Mouse (Mus musculus) cerebellum, adult 9-10 months (tissue): Measurements from ENCODE around the gene Rptor.
A peak's percentile ranks its signal among the peaks of the same experiment; 100 is the strongest.

Source experiments
- DNase-seq: peaks from one replicate; pipeline ENCODE4 v3.0.0; 2022

Gene Rptor

GRCm38 (mm10) chr11:119611496-119611895 is 8.8 kb downstream of the Rptor start:
- DNase-seq, result no peak

GRCm38 (mm10) chr11:119612179-119612578 is 9.5 kb downstream of the Rptor start:
- DNase-seq, result peak; percentile 57

- no peak for DNase-seq
Measured at GRCm38 (mm10) chr11:119615087-119615486, 12.4 kb downstream of the Rptor start.

GRCm38 (mm10) chr11:119618763-119619162 is 16.1 kb downstream of the Rptor start:
- peak; percentile 67 for DNase-seq

GRCm38 (mm10) chr11:119621266-119621665 is 18.6 kb downstream of the Rptor start:
- DNase-seq, result no peak

- DNase-seq, result no peak
Measured at GRCm38 (mm10) chr11:119623800-119624199, 21.1 kb downstream of the Rptor start.

GRCm38 (mm10) chr11:119624401-119624800 is 21.7 kb downstream of the Rptor start:
- no peak for DNase-seq

- no peak for DNase-seq
Measured at GRCm38 (mm10) chr11:119624955-119625354, 22.2 kb downstream of the Rptor start.

- DNase-seq, result no peak
Measured at GRCm38 (mm10) chr11:119625476-119625875, 22.8 kb downstream of the Rptor start.

GRCm38 (mm10) chr11:119625943-119626342 is 23.2 kb downstream of the Rptor start:
- DNase-seq, result peak; percentile 66

GRCm38 (mm10) chr11:119627243-119627642 is 24.5 kb downstream of the Rptor start:
- no peak for DNase-seq

- DNase-seq, result no peak
Measured at GRCm38 (mm10) chr11:119629072-119629471, 26.4 kb downstream of the Rptor start.

GRCm38 (mm10) chr11:119630329-119630728 is 27.6 kb downstream of the Rptor start:
- DNase-seq, result no peak

- DNase-seq, result no peak
Measured at GRCm38 (mm10) chr11:119631222-119631870, 28.6 kb downstream of the Rptor start.

- no peak for DNase-seq
Measured at GRCm38 (mm10) chr11:119636371-119636883, 33.7 kb downstream of the Rptor start.

GRCm38 (mm10) chr11:119637519-119637918 is 34.8 kb downstream of the Rptor start:
- DNase-seq, result no peak

GRCm38 (mm10) chr11:119640491-119640890 is 37.8 kb downstream of the Rptor start:
- no peak for DNase-seq

- DNase-seq, result peak; percentile 87
Measured at GRCm38 (mm10) chr11:119641831-119642381, 39.2 kb downstream of the Rptor start.

GRCm38 (mm10) chr11:119643347-119643746 is 40.6 kb downstream of the Rptor start:
- no peak for DNase-seq

GRCm38 (mm10) chr11:119644140-119644539 is 41.4 kb downstream of the Rptor start:
- no peak for DNase-seq

- DNase-seq, result no peak
Measured at GRCm38 (mm10) chr11:119644612-119645379, 42.1 kb downstream of the Rptor start.

GRCm38 (mm10) chr11:119650456-119650855 is 47.8 kb downstream of the Rptor start:
- DNase-seq, result no peak

- DNase-seq, result no peak
Measured at GRCm38 (mm10) chr11:119653336-119653735, 50.6 kb downstream of the Rptor start.

- DNase-seq, result no peak
Measured at GRCm38 (mm10) chr11:119657534-119657933, 54.8 kb downstream of the Rptor start.
